Mouse (Mus musculus) cerebellum, adult 9-11 months (tissue): ENCODE results near the gene Dnah2.
A peak's percentile ranks its signal among the peaks of the same experiment; 100 is the strongest.

Source experiments
- DNase-seq: peaks from one replicate; pipeline ENCODE4 v3.0.0; 2022

The Dnah2 gene

DNA sequence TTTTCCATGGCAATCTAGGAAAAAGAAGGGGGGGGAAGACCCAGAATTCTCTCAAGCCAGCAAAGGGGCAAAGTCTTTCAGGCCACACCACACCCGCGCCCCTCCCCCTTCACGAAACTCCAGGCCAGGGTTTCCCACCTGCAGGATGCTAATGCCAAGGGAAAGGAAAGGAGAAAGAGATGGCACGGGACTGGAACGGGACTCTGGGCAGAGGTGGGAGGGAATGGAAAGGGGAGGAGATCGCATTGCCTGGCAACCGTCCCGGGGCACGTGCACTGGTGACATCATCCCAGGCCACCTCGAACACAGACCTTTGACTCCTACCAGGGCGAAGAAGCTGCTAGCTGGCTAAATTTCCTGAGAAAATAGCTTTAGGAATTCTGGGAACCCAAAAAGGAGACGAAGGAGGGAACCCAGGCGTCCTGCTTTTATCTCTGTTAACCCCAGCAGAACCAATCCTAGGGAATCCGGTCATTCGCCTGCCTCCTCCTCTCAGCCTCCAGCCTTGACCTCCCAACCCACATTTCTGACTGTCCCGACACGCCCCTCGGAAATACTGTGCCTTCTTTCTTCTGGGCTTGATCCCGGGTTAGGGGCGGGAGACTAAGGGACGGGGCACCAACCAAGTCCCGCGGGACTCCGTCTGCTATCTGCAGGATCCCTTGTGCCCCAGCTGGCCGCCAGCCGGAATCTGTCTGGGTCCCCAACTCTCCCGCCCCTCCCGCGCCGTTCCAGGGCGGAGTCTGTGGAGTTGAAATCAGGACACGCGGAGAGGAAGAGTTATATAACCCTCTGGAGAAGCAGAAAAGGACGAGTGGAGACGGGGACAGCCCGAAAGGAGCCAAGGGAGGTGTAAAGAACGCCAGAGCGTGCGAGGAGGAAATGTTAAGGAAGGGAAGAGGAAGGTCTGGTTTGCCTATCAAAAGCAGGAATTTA, 131.2 kb downstream of the Dnah2 start:
- peak; percentile 98 for DNase-seq

DNA sequence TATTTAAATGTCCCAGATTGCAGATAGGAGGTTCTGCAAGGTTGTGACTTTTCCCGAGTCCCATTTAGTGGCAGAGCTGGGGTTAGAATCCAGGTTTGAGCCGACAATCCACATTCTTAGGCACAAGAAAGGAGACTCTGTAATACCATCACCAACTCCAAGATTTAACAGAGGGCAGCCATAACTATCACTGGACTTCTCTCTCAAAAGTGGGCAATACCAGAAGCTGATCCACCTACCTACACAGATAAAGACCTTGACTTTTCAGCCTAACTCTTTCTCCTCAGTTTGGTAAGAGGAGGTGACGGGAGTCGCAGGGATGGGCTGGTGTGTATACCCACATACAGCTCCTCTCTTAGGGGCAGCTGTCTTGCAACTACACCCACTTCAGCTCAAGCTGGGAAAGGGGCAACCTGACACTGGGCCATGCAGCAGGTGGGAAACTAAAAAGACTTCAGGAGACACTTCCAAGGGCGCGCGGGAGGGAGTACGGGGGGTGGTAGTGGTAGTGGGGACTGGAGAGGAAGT, 131.9 kb downstream of the Dnah2 start:
- DNase-seq, result no peak

GRCm38 (mm10) chr11:69416509-69416908, 132.4 kb downstream of the Dnah2 start:
- no peak for DNase-seq

DNA sequence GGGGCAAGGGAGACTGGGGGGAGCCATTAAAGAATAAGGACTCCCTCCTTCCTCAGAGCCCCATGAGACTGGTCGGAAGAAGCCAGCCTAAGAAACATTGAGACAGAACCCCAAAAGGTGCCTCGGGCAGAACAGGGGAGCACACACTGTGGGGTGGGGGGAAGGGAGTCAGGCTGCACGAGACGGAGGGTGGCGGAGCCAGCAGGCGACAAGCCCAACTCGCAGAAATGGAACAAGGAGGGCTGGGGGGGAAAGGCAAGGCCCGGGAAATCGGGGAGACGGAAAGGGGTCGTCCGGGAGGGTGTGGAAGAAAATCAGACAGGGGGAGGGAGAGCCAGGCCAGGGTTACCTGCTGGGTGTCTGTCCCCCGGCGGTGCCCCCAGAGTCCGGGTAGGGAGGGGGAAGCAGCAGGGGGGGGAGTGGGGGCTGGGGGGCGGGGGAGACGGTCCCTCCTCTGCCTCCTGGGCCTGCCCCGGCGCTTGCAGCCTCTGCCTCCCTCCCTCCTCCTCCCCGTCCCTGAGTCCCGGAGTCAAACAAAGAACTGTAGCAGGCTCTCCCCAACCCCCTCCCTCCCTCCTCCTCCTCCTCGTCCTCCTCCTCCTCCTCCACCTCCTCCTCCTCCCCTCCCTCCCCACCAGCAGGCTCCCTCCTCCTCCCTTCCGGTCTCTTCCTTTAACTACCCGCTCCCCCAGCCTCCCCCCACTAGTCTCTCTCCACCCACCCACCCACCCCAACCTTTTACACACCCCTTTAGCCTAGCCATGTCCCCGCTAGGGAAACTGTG, 133.1 kb downstream of the Dnah2 start:
- DNase-seq, result peak; percentile 85

DNA sequence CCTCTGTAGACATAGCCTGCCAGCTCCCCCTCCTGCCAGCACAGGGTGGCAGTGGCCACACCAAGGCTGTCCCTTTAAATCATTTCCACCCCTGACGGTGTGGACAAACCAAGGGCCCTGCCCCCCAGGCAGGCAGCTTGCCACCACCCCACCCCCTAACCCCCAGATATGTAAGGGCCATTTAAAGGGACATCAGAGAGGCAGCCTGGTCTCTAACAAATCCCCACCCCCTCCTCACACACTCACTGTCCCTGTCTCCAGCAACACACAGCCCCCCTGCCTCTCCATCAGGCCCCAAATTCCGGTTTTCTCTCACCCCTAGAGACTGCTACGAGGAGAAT, 133.6 kb downstream of the Dnah2 start:
- DNase-seq, result peak; percentile 90

GRCm38 (mm10) chr11:69414421-69415326, 134.2 kb downstream of the Dnah2 start:
- peak; percentile 65 for DNase-seq

DNA sequence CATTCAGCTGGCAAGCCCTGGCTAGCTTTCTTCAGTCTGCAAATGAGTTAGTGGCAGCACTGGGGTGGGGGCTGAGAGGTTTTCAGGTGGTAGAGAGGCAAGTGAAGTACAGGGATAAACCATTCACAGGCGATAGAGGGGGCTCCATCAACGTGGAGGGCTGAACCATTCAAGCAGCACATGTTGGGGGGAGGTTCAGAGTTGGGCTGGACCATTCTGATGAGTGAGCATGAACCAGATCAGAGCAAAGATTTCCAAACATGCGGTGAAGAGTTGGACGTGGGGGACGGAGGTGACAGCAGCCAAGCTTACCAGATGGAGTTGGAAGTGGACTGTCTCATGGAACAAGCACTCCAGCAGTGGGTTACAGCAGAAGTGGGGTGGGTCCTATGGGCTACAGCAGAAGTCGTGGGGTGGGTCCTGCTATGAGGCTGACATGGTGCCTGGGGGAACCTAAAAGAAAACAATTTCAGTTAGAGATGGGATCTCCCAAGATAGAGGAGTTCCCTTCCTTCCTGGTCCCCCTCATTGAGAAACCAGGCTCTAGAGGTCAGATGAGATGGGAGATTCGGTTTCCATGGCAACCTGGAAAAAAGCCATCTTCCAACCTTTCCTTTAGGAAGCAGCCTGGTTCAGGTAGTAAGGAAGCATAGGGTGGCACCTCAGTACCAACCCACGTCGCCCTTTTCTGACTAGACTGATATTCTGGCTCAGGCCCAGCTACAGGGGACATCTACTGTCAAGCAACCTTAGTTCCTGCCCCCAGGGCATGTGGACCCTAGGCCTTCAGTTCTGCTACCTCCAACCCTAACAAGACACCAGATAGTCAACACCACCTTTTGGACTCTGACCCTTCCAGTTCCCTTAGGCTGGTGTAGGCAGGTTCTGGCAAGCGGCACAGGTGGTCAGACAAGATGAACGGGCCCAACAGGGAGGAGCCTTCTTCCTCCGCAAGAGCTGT, 135.4 kb downstream of the Dnah2 start, which contains the start of gene Kdm6b:
Gene Kdm6b, minus strand, starts transcription at position 455 of the 961 bp plus-strand sequence.
- DNase-seq, result peak; percentile 86

- DNase-seq, result no peak
These were observed 136.4 kb downstream of the Dnah2 start for GRCm38 (mm10) chr11:69412548-69412947.

GRCm38 (mm10) chr11:69411538-69412203, 137.2 kb downstream of the Dnah2 start:
- DNase-seq, result no peak

GRCm38 (mm10) chr11:69411073-69411535, 137.8 kb downstream of the Dnah2 start:
- peak; percentile 94 for DNase-seq

GRCm38 (mm10) chr11:69410310-69411072, 138.4 kb downstream of the Dnah2 start:
- no peak for DNase-seq

GRCm38 (mm10) chr11:69410045-69410309, 138.9 kb downstream of the Dnah2 start:
- no peak for DNase-seq

DNA sequence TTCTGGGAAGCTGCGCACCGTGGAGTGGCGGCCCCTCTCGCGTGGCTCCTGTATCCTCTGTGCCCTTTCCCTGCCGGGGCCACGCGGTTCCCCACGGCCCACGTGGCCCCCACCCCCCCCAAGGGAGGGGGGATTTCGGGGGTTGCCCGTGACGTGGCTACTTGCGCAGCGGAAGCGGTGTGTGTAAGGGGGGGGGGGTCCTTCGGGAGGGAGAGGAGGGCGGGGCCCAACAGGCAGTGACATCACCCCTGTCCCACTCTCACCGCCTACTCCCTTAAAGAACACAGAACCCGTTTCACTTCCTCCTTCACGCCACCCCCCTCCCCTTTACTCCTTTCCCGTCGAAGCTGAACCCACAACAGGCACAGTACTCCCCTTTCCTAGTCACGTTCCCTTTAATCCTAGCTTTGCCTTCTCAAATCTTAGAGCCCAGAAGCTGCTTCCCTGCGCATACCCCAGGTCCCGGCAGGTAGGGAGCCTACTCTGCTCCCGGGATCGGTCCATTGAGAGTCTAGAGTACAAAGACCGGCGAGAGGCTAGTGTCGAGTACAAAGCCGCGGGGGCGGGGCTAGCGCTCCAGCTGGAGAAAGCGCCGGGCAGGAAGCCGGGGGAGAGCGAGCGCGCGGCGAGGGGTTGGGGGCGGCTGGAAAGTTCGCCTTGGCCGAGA, 139.4 kb downstream of the Dnah2 start:
- peak; percentile 85 for DNase-seq

DNA sequence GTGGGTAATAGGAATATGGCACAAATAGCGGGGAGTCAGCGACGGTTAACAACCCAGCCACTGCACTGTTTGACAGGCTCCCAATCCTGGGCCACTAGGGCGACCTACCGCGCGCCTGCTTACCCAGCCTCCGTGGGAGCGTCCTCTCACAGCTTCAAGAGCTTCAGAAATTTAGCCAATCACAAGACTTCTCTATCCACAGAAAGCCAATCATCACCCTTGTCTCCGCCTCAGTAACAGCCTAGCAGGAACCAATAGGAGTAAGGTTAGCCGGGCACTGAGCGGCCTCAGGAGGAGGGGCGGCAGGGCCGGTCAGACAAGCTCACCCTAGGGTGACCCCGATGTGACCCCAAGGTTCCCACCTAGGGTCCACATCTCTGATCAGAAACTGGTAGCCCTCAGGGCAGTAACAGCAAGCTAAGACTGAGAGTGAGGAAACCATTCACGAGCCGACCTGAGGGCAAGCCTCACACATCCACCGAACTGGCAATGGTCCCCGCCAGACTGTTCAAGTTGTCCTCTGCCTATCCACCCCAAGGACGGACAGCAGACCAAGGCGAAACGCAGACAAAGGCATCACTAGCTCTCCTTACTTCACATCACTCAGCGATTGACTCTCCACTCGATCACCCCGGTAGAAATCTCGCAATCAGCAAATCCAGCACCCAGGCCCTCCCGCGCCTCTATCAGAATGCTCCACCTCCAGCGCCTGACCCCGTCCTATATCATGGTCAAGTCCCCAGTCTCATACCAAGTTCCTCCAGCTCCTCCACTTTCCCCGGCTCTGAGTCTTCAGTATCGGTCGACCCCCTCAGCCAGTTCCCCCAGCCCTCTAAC, 140.2 kb downstream of the Dnah2 start:
- peak; percentile 92 for DNase-seq

DNA sequence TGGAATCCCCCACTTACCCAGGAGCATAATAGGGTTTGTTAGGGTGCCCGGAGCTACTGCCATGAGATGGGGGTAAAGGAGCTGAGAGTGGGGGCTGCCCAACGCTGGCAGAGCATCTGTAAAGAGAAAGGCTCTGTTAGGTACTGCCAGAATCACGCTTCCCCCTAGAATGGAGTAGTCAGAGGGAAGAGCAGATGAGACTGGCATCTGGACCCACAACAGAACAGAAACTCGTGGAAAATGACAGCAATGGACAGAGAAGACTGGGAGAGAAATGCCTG, 141.2 kb downstream of the Dnah2 start:
- peak; percentile 46 for DNase-seq

DNA sequence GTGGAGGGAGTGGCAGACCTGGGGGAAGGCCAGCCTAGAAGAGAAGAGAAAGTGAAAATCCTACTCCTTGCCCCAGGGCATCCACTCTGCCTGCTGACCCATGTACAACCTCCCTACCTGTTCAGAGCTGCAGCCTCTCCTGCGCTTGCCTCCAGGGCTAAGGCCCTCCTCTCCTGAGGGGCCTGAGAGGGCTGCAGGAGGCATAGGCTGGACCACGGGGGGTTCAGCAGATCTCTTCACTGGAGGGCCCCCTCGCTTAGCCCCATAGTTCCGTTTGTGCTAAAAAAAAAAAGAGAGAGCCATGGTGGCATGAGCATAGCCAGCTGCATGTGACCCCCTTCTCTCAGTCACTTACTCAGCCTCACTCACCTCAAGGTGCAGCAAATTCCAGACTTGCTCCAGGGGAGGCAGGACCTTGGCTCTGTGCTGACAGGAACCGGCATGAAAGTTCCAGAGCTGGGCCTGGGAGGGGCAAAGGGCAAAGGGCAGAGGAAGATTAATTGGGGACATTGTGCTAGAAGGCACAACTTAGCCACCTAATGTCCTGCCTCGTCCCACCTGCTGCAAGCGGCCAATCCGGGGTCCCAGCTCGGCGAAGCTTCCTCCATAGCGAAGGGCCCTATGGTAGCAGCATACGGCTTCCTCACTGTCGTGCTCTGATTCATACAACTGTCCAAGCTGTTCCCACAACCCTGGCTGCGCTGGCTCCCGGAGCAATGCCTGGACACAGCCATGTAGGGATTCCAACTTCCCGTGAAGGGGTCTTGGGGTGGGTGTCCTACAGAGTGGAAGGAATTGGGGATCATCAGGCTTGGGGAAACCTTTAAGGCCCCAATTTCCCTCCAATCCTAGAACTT, 141.8 kb downstream of the Dnah2 start:
- DNase-seq, result peak; percentile 65

DNA sequence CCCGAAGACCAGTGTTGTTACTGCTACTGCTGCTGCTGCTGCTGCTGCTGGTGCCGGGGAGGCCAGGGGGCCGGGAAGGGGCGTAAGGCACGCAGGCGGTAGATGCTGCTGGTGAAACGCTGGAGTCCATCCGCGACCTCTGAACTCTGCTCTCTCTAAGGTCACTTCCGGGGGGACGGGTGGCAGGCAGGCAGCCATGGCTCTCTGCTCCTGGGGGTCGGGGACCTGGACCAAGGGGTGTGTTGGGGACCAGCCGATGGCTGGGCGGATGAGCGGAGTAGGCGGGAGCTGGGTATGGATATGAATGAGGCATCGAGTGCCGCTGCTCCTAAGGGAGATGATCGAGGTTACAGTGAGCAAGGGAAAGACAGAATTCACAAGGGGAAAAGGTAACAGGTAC, 142.6 kb downstream of the Dnah2 start:
- peak; percentile 64 for DNase-seq
